Mouse (Mus musculus): ENCODE results near the gene Clcn2.

The Clcn2 gene

DNA sequence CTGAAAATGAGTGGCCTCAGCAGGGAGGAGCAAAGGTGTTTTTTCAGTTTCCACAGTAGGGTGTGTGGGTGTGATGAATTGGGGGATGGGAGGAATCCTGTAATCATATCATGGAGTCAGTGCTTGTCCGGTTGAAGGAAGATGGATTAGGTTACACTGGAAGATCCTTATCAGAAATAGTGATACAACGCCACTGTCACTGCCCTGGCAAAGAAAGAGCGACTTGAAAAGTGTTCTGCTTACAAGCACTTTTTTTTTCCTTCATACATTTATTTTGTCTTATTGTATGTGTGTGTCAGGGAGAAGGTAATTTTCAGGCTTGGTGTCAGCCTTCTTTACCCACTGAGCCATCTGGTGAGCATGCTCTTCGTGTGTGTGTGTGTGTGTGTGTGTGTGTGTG is 5.2 kb upstream of the Clcn2 start:
- DNase-seq (ENCODE audit: low read depth, low spot score), result no peak

DNA sequence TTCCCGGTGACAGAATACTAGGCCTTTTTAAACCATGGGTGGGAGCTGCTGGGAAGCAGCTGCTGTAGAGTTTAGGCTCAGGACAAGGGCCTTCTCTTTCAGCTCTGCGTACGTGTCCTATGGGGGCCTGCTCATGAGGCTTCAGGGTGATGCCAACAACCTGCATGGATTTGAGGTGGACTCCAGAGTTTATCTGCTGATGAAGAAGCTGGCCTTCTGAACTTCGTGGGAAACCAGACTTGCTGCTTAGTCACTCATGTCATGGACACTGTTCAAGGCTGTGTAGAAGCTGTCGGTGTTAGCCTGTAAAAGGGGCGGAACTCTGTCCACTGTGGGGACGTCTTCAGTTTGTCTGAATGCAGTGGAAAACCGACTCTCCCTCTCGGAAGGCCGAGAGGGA is 4.3 kb upstream of the Clcn2 start:
- DNase-seq (ENCODE audit: low read depth, low spot score), result no peak

DNA sequence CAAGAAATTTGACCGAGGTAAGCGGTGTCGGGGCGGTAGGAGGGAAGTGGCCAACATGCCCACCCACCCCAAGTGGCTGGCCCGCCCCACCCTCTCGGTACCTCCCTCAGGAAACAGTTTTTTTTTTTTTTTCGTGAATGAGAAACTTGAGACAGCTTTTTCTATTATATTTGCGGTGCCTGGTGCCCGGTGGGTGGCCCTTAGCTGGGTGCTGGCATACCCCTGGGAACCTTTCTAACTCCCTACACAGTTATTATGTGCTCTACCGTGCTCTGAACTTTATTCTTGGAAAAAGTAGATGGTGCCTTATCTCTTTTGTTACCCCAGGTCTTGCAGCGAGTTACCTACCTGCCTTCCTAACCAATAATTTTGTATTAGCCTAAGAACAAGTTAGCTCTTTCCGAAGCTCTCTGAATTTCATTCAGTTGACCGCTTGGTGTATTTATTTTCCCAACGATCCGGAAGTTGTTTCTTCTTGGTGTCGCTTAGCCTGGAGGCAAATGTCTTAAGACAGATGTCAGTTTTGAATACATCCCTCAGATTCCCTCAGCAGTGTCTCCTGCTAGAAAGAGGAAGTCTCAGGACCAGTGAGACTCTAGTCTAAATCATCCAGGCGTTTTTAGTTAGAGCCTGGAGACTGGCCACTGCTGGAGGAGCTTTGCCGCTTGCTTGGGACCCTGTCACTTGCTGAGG is 578 bp upstream of the Clcn2 start:
- no peak for DNase-seq (ENCODE audit: low read depth, low spot score)

DNA sequence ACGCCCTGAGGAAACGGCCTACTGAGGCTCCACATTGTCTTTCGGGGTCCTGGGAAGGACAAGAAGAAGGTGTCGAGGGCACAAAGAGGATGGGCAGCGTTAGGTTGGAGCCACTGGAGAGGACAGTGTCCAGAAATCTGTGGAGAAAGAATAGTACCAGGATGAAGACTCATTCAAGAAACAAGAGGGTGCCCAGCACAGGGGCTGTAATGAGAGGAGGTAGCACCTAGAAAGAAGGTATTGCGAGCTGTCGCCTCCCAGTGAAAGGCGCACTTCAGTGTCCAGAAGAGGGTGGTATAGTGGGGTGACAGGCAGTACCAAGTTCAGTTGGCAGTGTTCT is 735 bp downstream of the Clcn2 start:
- DNase-seq (ENCODE audit: low read depth, low spot score), result no peak

DNA sequence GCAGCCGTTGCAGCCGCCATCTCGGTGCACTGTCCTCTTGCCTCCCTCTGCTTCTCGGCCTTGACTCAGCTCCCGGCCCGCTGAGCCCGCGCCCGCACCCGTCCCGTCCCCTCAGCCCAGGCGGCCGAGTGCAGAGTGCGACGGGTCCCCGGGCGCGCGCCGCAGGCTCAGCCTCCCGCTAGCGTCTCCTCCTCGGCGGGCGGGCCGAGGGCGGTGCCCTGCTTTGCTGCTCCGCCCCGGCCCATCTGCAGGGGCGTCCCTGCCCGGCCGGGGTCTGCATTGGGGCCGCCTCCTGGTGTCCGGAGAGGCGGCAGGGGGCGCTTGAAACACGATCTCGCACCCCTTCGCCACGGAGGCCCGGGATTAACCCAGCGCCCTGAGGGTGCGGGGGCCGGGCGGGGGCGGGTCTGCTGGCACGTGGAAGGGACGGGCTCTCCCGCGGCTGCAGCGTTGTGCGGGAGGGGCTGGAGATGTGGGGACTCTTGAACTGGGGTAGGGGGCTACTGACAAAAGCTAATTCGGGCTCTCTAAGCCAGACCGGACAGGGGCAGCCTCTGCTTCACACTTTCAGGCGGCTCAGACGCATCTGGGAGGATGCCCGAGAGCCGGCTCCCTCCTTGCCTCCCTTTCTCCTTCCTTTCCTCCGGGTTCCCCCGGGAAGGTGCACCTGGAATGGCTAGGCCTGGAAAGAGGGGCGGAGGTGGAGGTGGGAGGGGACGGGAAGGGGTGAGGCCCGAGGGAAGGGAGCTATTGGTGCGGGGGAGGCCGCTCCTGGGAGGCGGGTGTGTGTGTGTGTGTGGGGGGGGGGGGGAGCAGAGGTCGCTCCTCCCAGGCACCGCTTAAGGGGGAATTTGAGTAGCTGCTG is 1.3 kb downstream of the Clcn2 start:
- peak; percentile 92 for DNase-seq (ENCODE audit: low read depth, low spot score)

DNA sequence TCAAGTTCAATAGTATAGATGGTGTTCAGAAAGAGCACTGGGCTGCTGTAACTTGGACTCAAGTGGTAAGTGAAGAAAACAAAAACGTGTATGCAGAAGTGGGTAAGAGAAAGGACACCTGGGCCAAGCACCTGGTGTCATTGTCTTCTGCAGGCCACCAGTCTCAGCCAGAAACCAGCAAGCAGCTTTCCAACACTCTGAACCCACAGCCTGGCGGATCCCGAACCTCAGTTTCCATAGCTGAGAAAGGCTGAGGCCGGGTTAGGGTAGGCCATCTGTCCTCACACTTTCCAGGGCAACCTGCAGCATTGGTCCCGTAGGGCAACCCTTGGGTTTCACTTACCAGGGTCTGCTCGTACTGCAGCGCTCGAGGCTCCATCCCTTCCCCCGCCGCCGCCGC is 2.0 kb downstream of the Clcn2 start:
- DNase-seq (ENCODE audit: low read depth, low spot score), result no peak

DNA sequence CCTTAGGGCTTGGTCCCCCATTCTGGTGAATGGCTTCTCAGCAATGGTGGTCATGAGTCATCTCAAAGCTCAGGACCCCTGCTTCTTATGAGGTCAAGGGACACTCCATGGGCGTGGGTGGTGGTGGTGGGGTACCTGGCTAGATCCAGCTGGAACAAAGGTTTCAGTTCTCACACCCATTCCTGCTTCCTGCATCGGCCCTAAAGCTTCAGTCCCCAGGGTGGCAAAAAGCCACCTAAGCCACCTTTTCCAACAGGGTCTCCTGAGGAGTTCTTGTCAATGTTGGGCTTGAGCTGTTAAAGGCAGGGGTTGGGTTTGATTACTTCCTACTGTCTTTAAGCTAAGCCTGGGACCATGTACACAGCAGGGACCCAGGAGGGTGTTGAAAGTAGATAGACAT is 2.4 kb downstream of the Clcn2 start:
- no peak for DNase-seq (ENCODE audit: low read depth, low spot score)

DNA sequence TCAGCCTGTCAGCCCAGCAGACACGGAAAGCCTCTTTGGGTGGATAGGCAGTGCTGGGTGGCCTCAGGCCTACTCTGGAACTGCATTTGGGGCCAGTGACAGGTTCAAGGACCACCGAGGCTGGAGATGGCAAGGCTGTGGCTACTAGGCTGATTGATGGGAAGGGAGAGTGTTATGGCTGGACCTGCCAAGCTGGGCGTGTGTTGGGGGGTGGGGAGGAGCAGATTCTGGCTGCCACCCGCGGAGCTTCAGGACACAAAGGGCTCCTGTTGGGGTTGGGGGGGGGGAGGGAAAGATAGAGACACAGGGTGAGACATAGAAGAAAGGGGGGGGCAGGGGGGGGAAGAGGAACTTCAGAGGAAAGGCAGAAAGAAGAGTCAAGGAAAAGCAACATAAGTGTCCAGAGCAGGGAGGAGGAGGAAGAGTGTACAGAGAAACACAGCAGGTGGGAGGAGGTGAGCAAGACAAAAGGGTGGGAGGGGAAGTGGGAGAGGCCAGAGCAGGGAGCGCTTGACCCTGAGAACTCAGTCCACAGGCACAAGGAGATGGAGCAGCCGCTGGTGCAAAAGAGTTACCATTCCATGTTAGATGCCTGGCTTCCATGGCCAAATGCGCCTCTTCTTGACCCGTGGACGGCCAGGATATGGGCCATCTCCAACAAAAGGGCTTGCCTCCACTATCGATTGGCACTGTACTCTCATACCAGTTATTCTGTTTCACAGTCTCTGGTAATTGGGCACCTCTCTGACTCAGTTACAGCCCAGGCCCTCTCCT is 3.1 kb downstream of the Clcn2 start:
- peak; percentile 79 for DNase-seq (ENCODE audit: low read depth, low spot score)

DNA sequence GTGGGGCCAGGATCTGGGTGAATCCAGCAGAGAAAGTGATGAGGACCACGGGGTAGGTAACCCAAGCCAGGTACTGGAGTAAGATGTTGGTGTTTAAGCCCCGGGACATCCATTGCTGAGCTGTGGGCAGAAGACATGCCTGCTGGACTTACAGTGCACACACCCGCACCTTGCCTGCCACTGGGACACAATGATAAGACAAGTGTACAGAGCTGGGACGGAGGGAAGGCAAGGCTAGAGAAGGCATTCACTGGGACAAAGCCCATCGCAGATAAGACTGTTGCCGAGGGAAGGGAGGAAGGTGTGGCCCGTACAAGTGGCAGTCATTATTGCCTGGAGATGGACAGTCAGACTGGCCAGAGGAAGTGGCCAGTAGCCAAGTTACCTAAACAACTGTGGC is 4.7 kb downstream of the Clcn2 start:
- DNase-seq (ENCODE audit: low read depth, low spot score), result no peak

DNA sequence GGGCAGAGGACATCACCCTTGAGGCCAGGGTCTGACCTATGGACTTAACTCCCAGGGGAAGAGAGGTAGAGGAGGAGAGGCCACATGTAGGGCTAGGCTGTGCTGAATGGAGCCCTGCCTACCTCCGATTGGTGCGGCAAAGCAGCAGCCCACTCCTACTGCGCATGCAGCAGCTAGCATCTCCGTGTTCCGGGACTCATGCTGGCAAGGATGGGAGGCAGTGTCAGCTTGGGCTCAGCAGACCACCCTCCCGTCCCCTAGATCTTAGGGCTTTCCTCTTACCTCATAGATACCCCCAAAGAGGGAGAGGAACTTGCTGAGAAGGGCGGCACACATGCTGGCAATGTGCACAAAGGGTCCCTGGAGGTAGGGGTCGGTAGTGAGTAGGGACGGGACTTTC is 5.4 kb downstream of the Clcn2 start:
- no peak for DNase-seq (ENCODE audit: low read depth, low spot score)

DNA sequence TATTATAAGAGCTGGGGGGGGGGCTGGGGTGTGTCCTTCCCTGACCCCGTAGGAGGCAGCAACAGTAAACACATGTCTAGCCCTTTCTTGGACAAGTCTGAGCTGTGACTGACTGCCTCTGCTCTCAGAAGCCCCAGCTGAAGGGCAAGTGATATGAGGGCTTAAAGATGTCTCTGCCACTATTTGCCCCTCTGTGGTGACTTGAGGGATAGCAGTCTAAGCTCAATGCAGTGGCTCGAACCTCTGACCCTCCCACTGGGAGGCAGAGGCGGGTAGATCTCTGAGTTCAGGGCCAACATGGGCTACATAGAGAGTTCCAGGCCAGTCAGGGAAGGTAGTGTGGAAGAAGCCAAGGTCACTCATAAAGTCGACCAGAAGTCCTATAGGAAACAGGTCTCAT is 6.7 kb downstream of the Clcn2 start:
- peak; percentile 61 for DNase-seq (ENCODE audit: low read depth, low spot score)

DNA sequence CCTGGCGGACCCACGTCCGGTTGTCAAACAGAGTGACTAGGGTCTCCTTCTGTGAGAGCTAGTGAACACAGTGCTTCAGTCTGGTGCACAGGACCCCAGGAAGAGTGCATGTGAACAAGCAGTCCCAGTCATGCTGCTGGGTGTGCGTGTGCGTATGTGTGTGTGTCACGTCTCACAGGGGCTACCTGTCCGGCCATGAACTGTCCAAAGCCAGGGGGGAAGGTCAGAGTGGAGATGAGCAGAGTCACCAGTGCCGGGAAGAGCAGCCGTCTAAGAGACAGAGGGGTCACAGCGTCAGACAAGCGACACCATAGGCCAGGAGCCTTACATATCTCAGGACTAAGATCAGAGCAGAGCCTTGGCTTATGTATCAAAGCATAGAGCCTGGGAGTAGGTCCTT is 7.2 kb downstream of the Clcn2 start:
- DNase-seq (ENCODE audit: low read depth, low spot score), result no peak

DNA sequence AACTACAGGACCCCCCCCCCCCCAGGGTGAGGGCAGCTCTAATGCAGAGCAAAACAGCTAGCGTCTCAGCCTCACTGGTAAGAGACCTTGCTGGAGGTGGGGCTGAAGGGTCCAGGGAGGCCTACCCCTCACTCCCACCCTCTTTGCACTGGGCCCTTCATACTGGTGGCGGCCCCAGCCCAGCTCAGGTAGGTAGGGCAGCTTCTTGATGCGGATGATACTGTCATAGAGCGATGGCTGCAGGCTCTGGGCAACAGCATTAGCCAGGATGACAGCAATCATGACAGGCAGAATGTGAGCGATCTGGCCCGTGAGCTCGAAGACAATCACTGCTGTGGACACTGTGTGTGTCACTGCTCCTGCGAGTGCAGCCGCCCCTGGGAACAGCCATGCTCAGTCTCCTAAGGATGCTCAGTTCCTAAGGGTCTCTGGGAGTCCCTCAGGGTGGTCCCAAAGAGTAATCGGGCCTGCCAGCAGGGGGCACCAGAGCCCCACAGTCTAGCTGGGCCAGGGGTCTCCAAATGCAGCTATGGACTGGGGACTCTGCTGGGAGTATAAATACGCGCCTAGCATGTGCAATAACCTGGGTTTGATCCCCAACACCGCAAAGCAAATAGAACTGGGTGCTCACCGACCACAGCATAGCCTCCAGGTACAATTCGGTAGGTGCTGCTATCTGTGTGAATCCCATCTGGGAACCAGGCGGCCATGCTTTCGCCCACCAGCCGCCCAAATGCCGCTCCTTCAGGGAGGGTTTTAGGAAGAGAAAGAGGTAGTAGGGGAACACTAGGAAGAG is 8.4 kb downstream of the Clcn2 start:
- peak; percentile 50 for DNase-seq (ENCODE audit: low read depth, low spot score)

DNA sequence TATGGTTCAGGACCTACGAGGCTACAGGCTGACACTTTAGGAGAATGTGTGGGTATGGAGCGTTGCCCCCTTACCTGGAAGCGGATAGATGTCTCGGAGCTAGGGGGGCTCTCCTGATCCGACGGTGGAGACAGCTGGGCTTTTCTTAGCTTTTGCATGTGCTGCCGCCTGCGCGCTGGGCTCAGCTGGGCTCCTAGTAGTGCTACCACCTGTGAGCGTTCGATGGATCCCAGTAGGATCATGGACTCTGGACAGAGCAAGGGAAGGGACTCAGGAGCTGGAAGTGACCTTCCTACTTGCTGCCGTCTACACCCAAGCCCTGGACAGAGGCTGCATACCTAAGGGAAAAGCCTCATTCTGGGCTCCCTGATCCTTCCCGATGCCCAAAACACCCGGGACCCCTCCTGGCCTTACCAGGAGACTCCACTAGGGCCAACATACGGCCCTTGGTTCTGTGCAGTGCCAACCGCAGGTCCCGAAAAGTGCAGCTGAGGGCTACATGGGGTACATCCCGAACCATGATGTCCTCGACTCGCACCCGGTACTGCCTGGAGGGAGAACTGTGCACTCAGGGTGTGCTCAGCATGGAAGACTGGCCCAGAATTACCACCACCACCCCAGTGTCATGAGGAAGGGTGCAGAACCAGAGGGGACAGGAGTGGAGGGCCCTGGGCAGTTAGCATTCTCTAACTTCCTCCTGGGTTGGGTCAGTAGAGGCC is 9.2 kb downstream of the Clcn2 start:
- no peak for DNase-seq (ENCODE audit: low read depth, low spot score)

DNA sequence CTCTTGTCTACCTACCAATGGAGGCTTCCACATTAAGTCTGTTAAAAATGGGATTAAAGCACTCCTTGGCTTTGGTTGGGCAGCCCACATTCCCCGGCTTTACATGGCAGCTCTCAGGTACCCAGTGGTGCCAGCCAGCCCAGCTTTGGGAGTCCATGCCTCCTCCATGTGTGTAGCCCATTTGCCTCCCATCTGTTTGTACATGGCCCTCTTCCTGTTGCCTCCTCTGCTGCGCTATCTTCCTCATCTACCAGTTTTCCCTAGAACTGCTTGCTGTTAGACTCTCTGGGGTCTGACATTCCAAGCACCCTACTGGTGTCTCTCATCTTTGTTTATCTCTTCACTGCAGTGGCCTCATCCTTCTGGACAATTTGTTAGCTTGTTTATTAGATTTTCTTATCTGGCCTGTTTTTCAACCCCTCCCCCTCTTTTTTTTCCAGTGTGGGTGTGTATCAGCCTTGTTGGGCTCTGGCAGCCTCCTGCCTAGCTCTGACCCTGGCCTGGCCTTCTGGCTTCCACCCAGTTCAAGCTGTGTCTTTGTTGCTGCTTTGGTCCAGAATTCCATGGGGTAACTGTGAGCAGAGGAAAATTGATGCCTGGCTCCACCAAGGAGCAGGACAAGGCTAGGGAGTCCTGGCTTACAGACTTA is 11.0 kb downstream of the Clcn2 start:
- DNase-seq (ENCODE audit: low read depth, low spot score), result no peak

DNA sequence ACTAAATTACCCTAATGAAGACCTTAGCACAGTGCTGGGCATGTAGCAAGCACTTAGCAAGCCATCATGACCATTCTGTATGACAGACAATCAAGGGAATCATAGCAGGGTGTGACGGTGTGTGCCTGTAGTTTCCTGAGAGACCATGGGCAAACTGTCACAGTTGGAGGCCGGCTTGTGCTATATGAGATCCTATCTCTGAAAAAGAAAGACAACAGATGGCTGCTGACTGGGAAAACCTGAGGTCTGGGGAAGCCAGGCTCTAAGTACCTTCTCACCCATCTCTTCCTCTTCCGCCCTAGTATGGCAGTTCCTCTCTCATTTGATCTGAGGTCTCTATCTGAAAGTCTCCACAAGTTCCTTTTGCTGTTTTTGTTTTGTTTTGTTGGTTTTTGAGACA is 11.8 kb downstream of the Clcn2 start:
- no peak for DNase-seq (ENCODE audit: low read depth, low spot score)

DNA sequence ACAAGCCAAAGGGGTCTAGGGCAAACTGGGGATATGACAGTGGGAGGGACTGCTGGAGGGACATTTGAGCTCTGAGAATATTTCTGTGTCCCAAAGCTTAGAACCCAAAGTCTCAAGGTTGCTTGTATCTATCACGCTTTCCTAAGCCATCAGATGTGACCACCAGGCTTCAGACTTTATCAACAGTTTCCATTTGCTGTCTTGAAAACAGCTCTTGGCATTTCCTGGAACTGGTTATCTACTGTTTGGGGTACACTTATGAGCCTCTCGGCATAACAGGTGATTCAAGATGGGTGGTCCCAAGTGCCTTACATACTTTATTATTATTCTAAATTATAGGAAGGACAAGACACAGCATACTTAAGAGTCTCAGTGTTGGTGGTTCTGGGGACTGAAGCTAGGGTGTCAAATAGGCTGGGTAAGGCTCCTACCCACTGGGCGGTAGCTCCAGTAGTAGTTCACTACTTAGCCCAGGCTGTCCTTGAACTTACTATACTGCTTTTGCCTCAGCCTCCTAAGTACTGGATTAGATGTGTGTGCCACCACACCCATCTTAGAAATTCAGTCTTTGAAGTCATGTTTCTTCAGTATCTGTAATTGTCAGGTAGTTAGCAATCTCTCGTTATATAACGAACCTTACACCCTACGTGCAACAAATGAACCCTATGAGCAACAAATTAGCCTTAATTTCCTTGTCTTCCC is 13.7 kb downstream of the Clcn2 start:
- no peak for DNase-seq (ENCODE audit: low read depth, low spot score)

DNA sequence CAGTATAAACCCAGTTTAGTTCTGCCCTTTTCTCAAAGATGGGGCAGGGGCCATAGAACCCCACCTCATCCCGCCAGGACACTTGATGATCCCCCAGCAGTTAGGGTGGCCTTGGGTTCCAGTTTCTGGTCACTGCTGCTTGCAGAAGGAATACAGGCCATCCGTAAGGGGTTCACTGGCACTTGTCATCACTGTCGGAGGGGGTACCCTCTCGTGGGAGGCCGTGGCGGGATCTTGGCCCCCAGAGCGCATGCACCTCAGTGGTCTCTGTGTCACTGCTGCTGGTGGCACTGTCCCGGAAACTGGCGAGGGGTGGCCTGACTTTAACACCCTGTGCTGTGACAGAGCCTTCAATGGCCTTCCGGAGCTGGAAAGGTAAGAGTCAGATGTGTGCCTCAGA is 14.5 kb downstream of the Clcn2 start:
- no peak for DNase-seq (ENCODE audit: low read depth, low spot score)

DNA sequence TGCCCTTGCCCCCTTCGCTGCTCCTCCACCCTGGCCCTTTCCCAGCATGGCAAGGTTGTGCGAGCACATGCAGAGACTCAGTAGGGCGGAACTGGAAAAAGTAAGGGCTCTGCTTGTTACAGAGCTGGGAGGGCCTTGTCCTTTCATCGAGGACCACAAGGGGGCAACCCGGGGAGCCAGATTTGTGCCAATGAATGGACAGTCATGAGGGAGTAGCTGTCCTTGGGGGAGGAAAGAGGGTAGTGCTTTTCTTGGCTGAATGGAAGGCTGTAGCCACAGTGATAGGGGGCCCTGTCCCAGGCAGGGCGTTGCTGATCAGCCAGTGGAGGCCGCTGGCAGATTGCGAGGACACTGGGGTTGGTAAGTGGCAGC is 15.0 kb downstream of the Clcn2 start:
- DNase-seq (ENCODE audit: low read depth, low spot score), result peak; percentile 89
